Comparison of ENCODE assay signal across 8 mouse cellular contexts in genomic region chr1:155038631-155039625, GRCm38 (mm10).
A peak's percentile ranks its signal among the peaks of the same experiment; 100 is the strongest.
DNase-seq lines count a peak whose midpoint lies in the region; ATAC-seq and TF ChIP-seq lines count a peak whose summit lies in the region.
"Had no signal": no experiment of that assay in that cellular context is flagged by ENCODE, and none has a peak within 500 bp of the region (broad histone marks: within the 10 kb centered on the region; RNA-seq: fewer than 3 reads in every experiment).

No protein-coding gene starts in this region.

- H3K9ac ChIP-seq in lung, embryonic 14.5 days = no peak overlapping the region
- H3K9ac ChIP-seq in heart, embryonic 16.5 days (ENCODE audit: low read length) = peak overlapping the region; percentile 60

- WGBS in lung, embryonic 14.5 days = 51% methylated on average over 11 of the region's 11 CpGs
- 62% methylated on average over 11 of the region's 11 CpGs for WGBS in lung, adult 2 months
- WGBS in heart, embryonic 16.5 days = 23% methylated on average over 11 of the region's 11 CpGs

- DNase-seq in lung, embryonic 14.5 days = no peak
- DNase-seq in lung, adult 2 months = no peak
- DNase-seq in cerebellum, adult 8-10 months = peak; percentile 68
- DNase-seq in splenic B cell, adult 2 months (ENCODE audit: low read depth, low spot score) = peak; percentile 77
- DNase-seq in retina, embryonic 14.5 days (ENCODE audit: low spot score) = no peak
- DNase-seq in thymus, postnatal 4 days = no peak
- DNase-seq: adrenal gland, postnatal 14 days had no signal

- H3K27ac ChIP-seq in lung, embryonic 14.5 days (ENCODE audit: low read depth) = peak overlapping the region; percentile 65; the same call in 1 of the 2 replicates
- H3K27ac ChIP-seq in heart, embryonic 16.5 days (ENCODE audit: low read length) = peak overlapping the region; percentile 98

- TF ChIP-seq CTCF in lung, embryonic 14.5 days (IDR thresholded peaks at IDR 0.05; ENCODE audit: low read depth) = no peak
- TF ChIP-seq CTCF in lung, adult 2 months (IDR thresholded peaks at IDR 0.05; ENCODE audit: insufficient read depth, low read length) = no peak

- H3K36me3 ChIP-seq in lung, embryonic 14.5 days (ENCODE audit: insufficient read depth) = no peaks in the 10 kb centered on the region
- H3K36me3 ChIP-seq in heart, embryonic 16.5 days (ENCODE audit: control insufficient read depth, insufficient read depth) = no peaks in the 10 kb centered on the region
- no peaks in the 10 kb centered on the region for H3K36me3 ChIP-seq in splenic B cell, adult 2 months (ENCODE audit: control insufficient read depth, insufficient read depth, low read length, poor library complexity, severe bottlenecking)

- H3K4me3 ChIP-seq in lung, embryonic 14.5 days (ENCODE audit: low read depth, low read length) = no peak overlapping the region
- H3K4me3 ChIP-seq in lung, adult 2 months (replicated peaks; ENCODE audit: extremely low read depth, low read depth, low read length) = no peak overlapping the region
- no peak overlapping the region for H3K4me3 ChIP-seq in heart, embryonic 16.5 days (ENCODE audit: low read length)

- H3K4me2 ChIP-seq in lung, embryonic 14.5 days = no peak overlapping the region
- H3K4me2 ChIP-seq in heart, embryonic 16.5 days (ENCODE audit: low read depth, low read length) = peak overlapping the region; percentile 53

- no peaks in the 10 kb centered on the region for H3K9me3 ChIP-seq in lung, embryonic 14.5 days (ENCODE audit: low read depth, low read length)
- H3K9me3 ChIP-seq in heart, embryonic 16.5 days (replicated peaks; ENCODE audit: control insufficient read depth, low read length) = no peaks in the 10 kb centered on the region

- TF ChIP-seq POLR2A in lung, adult 2 months (IDR thresholded peaks at IDR 0.05; ENCODE audit: borderline replicate concordance, extremely low read depth, low read depth, low read length) = no peak

- no peaks in the 10 kb centered on the region for H3K27me3 ChIP-seq in lung, embryonic 14.5 days (ENCODE audit: insufficient read depth, low read length)
- no peaks in the 10 kb centered on the region for H3K27me3 ChIP-seq in heart, embryonic 16.5 days (ENCODE audit: control insufficient read depth, insufficient read depth, low read length)
- H3K27me3 ChIP-seq in splenic B cell, adult 2 months (ENCODE audit: control insufficient read depth, insufficient read depth, low read length, poor library complexity, severe bottlenecking) = no peaks in the 10 kb centered on the region

- ATAC-seq in lung, embryonic 14.5 days (ENCODE audit: insufficient read depth) = peak; percentile 9; the same call in 1 of the 2 replicates
- ATAC-seq in heart, embryonic 16.5 days (replicated peaks; ENCODE audit: extremely low read depth, insufficient read depth, low FRiP score) = peak; percentile 91

- H3K4me1 ChIP-seq in lung, embryonic 14.5 days (ENCODE audit: insufficient read depth) = 0 out of 2 replicates have a peak, but pooled peaks cover 9% of the 10 kb centered on the region
- H3K4me1 ChIP-seq in lung, adult 2 months (ENCODE audit: control insufficient read depth, insufficient read depth, low read length) = no peaks in the 10 kb centered on the region; the same call in 1 of the 2 replicates
- peaks cover 38% of the 10 kb centered on the region for H3K4me1 ChIP-seq in heart, embryonic 16.5 days (ENCODE audit: control insufficient read depth, insufficient read depth, low read length)

Comparison
In these comparisons a context has a peak if more than half of its experiments do, and no peak if none do; other contexts are left out.
1. DNase-seq: peak in cerebellum, adult 8-10 months (single experiment) and splenic B cell, adult 2 months (single experiment); none in lung, embryonic 14.5 days (single experiment), lung, adult 2 months (single experiment), retina, embryonic 14.5 days (single experiment) and thymus, postnatal 4 days (single experiment).